Mouse (Mus musculus) hindbrain, embryonic 10.5 days (tissue): ENCODE measurements at regions not wholly inside any gene's neighbourhood (a gene's known extent, or its start where the extent isn't known, plus 50 kb on each side); places are given as distances from the start of the nearest gene placed in this dataset.
"Not testable (repeated sequence)": the region's sequence is repeated elsewhere in the genome, so short reads cannot be mapped to it uniquely, and the experiment has no call there.

Experiments used
- DNase-seq: peaks from one replicate; pipeline ENCODE4 v3.0.0-alpha.2; 2017; ENCODE audit warnings: low spot score
- H3K27ac ChIP-seq: fragments of 300-500 bp; sonication (generic); 2 replicates; pipeline ENCODE4 v1.5.1; 2016; ENCODE audit warnings: mild to moderate bottlenecking, moderate library complexity
- H3K27me3 ChIP-seq: fragments of 300-500 bp; sonication (generic); 2 replicates; pipeline ENCODE4 v1.6.1; 2016; ENCODE audit warnings: mild to moderate bottlenecking; ENCODE audit not compliant: poor library complexity, insufficient read depth, severe bottlenecking
- H3K36me3 ChIP-seq: fragments of 300-500 bp; sonication (generic); 2 replicates; pipeline ENCODE4 v1.6.1; 2016; ENCODE audit warnings: mild to moderate bottlenecking, moderate library complexity
- H3K4me1 ChIP-seq: fragments of 300-500 bp; sonication (generic); replicated peaks from 2 replicates; pipeline ENCODE4 v1.6.1; 2016; ENCODE audit warnings: mild to moderate bottlenecking
- H3K4me3 ChIP-seq: fragments of 300-500 bp; sonication (generic); 2 replicates; pipeline ENCODE4 v1.5.1; 2016; ENCODE audit warnings: mild to moderate bottlenecking, moderate library complexity
- H3K9me3 ChIP-seq: fragments of 300-500 bp; sonication (generic); 2 replicates; pipeline ENCODE4 v1.6.1; 2016; ENCODE audit warnings: mild to moderate bottlenecking, moderate library complexity
- WGBS: fragments of 180-500 bp; shearing (Covaris S2); methylation state at CpG from one replicate; pipeline ENCODE4 v1.1.7; 2016; 5-methylcytosine and 5-hydroxymethylcytosine counted together

DNA sequence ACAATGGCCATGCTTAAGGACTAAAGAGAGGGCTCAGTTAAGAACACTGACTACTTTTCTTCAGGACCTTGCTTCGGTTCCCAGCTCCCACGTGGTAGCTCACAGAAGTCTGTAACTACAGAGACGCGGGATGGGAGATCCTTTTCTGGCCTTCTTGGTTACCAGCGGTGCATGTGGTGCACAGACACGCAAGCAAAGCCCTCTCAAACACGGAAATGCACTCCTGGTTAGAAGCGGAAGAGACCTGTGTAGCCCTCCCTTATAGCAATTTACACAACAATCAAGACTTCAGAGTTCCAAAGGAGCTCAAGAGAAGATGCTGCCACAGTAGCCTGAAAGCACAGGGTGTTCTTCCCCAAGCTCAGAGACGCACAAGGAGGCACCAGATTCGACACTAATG is 225.6 kb downstream of the Unc5cl start:
- H3K27me3 ChIP-seq = no peaks in the 10 kb centered on the region
- WGBS = 84% methylated on average over 10 of the region's 10 CpGs
- H3K36me3 ChIP-seq = no peaks in the 10 kb centered on the region
- no peak overlapping the region for H3K4me3 ChIP-seq
- H3K27ac ChIP-seq = no peak overlapping the region
- H3K9me3 ChIP-seq = no peaks in the 10 kb centered on the region
- no peaks in the 10 kb centered on the region for H3K4me1 ChIP-seq
- no peak for DNase-seq

DNA sequence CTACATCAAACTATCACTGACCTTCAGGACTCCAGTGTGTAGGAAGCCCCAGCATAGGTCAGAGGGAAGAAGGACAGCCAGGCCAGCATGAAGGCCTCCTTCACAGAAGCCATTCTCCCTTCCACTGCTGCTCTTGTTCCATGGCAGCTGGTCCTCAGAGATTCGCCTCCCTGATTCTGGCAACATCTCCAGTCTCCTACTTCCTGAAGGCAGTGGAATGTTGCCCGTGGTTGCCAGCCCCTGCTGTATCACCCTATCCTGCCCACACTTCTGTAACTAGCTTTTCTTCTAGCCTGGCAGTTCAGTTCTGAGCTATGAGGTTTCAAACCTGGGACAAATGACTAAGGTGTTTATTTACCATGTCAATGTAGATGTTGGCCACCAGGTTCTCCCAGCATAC is 234.2 kb downstream of the Unc5cl start:
- no peak overlapping the region for H3K4me3 ChIP-seq
- no peaks in the 10 kb centered on the region for H3K36me3 ChIP-seq
- H3K27me3 ChIP-seq = no peaks in the 10 kb centered on the region
- no peak for DNase-seq
- no peak overlapping the region for H3K27ac ChIP-seq
- H3K9me3 ChIP-seq = no peaks in the 10 kb centered on the region
- 76% methylated on average over 2 of the region's 2 CpGs for WGBS
- 0 out of 2 replicates have a peak, but pooled peaks cover 2% of the 10 kb centered on the region for H3K4me1 ChIP-seq

DNA sequence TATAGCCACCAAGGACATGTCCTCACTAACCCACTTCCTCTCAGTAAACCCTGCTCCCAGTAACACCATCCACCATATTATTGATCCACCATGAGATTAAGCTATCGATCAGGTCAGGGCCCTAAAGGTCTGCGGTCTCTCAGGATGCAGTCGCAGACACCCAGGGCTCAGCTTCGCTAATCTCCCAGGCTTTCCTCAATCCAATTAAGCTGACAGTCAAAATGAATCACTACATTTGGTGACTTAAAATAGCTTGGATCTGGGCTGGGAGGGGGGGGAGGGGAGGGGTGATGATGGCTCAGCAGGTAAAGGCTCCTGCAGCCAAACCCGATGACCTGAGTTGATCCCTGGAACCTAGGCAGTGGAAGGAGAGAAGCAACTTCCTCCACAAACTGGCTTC is 233.7 kb upstream of the Lrfn2 start:
- Histone ChIP-seq H3K4me1 (no peaks in the 10 kb centered on the region), H3K36me3 (no peaks in the 10 kb centered on the region), H3K27me3 (no peaks in the 10 kb centered on the region), H3K9me3 (peaks cover 11% of the 10 kb centered on the region), H3K27ac (no peak overlapping the region), H3K4me3 (no peak overlapping the region)
- WGBS = 87% methylated on average over 5 of the region's 5 CpGs
- no peak for DNase-seq

DNA sequence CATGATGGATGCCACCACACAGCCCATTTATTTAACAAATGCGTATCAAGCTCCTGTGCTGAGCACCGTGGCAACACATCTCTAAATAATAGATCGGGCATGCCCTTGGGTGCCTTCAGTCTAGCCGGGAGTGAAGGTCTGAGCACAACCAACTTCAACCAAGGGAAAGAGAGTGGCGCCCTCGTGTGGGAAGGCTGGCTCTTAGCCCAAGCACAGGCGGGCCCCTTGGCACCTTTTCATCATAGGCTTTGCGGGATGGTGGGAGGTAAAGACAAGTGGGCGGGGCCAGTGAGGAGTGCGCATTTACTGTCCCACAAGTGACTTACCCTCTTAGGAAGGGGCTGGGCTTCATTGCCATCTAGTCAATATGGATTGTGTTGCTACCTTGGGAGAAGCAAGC is 231.6 kb upstream of the Lrfn2 start:
- H3K9me3 ChIP-seq = peaks cover 11% of the 10 kb centered on the region

DNA sequence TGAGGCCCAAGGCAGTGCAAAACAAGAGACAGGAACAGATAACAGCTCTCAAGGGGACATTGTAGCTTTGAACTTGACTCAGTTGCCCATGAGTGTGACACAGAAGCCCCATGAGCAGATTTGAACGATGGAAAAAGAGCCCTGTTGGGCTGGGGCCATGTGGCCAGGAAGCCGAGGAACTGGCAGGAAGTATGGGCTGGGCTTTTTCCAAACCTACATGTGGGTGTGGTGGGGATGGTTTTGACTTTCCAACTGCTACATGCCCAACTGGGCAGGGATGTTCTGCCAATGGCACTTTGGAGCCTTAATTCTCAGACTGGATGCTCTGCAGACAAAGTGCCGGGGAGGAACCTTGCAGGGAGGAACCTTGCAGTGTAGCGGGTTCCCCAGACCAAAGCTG is 211.7 kb upstream of the Lrfn2 start:
- whole genome bisulfite sequencing = 87% methylated on average over 4 of the region's 4 CpGs
- H3K4me3 ChIP-seq = no peak overlapping the region
- no peaks in the 10 kb centered on the region for H3K4me1 ChIP-seq
- DNase-seq = no peak
- H3K27me3 ChIP-seq = no peaks in the 10 kb centered on the region
- no peak overlapping the region for H3K27ac ChIP-seq
- no peaks in the 10 kb centered on the region for H3K36me3 ChIP-seq
- no peaks in the 10 kb centered on the region for H3K9me3 ChIP-seq

More for the DNA sequence above, 231.6 kb upstream of the Lrfn2 start:
- Histone ChIP-seq H3K27me3 (no peaks in the 10 kb centered on the region), H3K4me1 (no peaks in the 10 kb centered on the region), H3K36me3 (no peaks in the 10 kb centered on the region), H3K4me3 (no peak overlapping the region), H3K27ac (no peak overlapping the region)
- peak; percentile 18 for DNase-seq
- WGBS = 28% methylated on average over 10 of the region's 10 CpGs

DNA sequence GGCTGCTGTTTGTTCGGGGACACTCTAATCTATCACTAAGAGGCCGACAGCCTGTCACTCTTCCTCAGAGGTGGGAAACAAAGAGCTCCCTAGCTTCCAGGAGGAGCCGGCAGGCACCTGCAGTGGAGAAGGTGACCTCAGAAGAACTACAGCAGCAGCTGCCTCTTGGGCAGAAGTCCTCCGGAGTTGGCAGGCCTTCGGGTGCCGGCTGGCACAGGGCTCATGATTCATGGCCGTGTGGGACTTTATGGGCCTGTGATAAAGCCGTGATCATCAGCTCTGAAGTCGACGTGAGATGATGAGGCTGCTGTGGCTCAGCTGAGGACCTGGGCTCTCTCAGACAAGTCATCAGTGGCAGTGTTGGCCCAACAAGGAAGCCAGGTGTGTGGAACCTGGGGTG is 208.9 kb upstream of the Lrfn2 start:
- Histone ChIP-seq H3K9me3 (no peaks in the 10 kb centered on the region), H3K4me3 (no peak overlapping the region), H3K4me1 (no peaks in the 10 kb centered on the region), H3K36me3 (no peaks in the 10 kb centered on the region), H3K27ac (no peak overlapping the region), H3K27me3 (no peaks in the 10 kb centered on the region)
- 87% methylated on average over 10 of the region's 10 CpGs for WGBS
- no peak for DNase-seq

DNA sequence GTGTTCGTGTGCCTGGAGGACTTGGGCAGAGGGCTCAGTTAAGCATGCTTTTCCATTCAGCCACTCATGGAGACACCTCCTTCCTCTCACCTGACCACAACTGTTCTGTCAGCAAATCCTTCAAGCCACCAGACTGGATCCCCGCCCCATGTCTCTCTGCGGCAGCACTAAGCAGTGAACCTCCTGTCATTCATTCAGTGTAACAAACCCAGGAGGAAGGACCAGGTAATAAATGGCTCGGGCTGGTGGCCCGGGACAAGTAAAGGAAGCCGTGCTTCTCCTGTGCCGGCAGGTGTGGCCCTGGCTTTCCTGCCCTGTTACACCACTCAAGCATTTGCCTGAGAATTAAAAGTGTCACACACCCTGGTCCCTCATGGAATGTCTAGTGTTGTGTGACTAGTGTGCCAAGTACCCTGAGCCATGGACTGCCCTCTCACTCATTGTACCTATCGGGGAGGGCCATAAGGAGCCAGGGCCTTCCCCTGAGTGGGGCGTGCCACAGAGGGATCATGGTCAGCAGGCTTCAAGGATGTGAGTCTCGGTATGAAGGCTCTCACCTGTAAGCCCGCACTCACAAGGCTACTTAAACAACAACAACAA is 207.6 kb upstream of the Lrfn2 start:
- H3K9me3 ChIP-seq = no peaks in the 10 kb centered on the region
- WGBS = 88% methylated on average over 11 of the region's 11 CpGs
- DNase-seq = no peak
- H3K4me3 ChIP-seq = no peak overlapping the region
- H3K36me3 ChIP-seq = no peaks in the 10 kb centered on the region
- no peak overlapping the region for H3K27ac ChIP-seq
- no peaks in the 10 kb centered on the region for H3K4me1 ChIP-seq
- H3K27me3 ChIP-seq = no peaks in the 10 kb centered on the region

DNA sequence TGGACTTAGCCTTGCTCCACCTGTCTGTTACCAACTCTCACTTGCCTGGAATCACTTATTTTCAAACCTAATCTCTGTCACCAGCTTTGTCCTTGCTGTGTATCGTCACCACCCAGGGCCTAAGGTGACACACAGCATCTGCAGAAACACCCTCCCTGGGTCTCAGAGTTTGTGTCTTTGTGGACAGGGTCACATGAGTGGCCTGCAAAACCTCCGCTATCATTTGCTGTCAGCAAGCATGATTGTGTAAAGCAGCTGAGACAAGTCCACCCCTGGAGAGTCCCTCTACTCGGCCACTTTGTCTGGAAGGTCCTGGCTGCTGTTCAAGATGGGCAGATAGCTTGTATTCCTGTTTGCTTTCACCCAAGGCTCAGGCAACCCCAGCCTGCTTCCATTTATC is 205.7 kb upstream of the Lrfn2 start:
- 74% methylated on average over 3 of the region's 3 CpGs for WGBS
- no peaks in the 10 kb centered on the region for H3K36me3 ChIP-seq
- H3K27ac ChIP-seq = no peak overlapping the region
- H3K4me3 ChIP-seq = no peak overlapping the region
- no peaks in the 10 kb centered on the region for H3K4me1 ChIP-seq
- no peak for DNase-seq
- no peaks in the 10 kb centered on the region for H3K27me3 ChIP-seq
- no peaks in the 10 kb centered on the region for H3K9me3 ChIP-seq

DNA sequence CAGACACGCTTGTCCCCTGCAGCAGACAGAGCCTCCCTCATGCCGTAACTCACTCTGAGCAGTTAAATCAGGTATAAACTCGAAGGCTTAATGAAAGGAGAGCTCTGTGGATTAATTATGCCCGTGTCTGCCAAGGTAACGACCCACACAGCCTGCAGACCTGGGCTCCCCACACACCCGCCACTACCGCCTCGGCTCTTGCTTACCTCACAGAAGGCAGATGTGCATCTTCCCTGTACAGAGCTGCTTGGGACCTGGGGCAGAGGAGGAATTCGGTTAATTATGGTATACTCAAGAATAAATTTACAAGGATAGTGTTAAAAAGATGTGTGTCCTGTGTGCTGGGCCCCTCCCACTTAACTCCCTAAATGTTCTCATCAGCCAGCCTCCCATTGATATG is 198.4 kb upstream of the Lrfn2 start:
- Histone ChIP-seq H3K4me3 (no peak overlapping the region), H3K36me3 (no peaks in the 10 kb centered on the region), H3K4me1 (peaks cover 1% of the 10 kb centered on the region; the same call in 1 of the 2 replicates), H3K9me3 (no peaks in the 10 kb centered on the region), H3K27ac (no peak overlapping the region), H3K27me3 (no peaks in the 10 kb centered on the region)
- no peak for DNase-seq
- 88% methylated on average over 9 of the region's 9 CpGs for WGBS

DNA sequence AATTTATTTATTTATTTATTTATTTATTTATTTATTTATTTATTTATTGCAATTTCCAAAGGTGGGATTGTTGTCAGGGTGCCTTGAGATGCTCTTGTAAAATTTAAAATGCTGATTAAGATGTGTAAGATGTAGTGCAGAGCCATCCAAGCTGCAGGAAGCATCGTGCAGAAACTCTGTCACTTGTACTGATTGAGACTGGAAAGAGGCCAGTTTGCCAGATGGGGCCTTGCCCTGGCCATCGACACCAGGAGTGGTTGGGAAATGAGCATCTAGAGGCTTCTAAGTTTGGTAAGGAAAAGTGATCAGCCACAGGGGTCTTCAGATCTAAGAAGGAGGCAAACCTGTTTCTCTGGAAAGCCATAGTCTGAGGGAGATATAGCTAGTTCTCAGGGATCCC is 195.0 kb upstream of the Lrfn2 start:
- H3K9me3 ChIP-seq, H3K4me3 ChIP-seq, DNase-seq, H3K36me3 ChIP-seq, H3K27me3 ChIP-seq, H3K4me1 ChIP-seq, H3K27ac ChIP-seq: not testable (repeated sequence)
- 87% methylated on average over 2 of the region's 2 CpGs for WGBS

DNA sequence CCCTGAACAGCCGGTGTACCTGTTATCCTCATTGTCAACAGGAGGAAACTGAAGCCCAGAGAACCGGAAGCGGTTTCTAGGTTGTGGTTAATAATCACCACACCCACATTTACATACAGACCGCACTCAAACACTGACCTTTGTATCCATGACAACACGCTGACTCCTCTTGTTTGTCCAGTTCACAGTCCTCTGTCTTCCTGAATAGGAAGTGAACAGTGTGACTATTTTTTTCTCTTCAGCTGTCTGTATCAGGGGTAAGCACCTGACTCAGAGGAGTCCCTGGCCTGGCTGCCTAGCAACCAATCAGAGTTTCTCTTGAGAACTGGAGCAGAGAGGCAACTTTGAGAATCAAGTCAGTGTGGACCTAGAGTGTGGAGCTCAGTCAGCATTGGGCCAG is 193.5 kb upstream of the Lrfn2 start:
- Histone ChIP-seq H3K4me3 (no peak overlapping the region), H3K4me1 (peaks cover 6% of the 10 kb centered on the region; the same call in 1 of the 2 replicates), H3K27ac (no peak overlapping the region), H3K9me3 (peaks cover 5% of the 10 kb centered on the region; the same call in 1 of the 2 replicates), H3K36me3 (no peaks in the 10 kb centered on the region), H3K27me3 (no peaks in the 10 kb centered on the region)
- WGBS = 78% methylated on average over 5 of the region's 5 CpGs
- DNase-seq = no peak

DNA sequence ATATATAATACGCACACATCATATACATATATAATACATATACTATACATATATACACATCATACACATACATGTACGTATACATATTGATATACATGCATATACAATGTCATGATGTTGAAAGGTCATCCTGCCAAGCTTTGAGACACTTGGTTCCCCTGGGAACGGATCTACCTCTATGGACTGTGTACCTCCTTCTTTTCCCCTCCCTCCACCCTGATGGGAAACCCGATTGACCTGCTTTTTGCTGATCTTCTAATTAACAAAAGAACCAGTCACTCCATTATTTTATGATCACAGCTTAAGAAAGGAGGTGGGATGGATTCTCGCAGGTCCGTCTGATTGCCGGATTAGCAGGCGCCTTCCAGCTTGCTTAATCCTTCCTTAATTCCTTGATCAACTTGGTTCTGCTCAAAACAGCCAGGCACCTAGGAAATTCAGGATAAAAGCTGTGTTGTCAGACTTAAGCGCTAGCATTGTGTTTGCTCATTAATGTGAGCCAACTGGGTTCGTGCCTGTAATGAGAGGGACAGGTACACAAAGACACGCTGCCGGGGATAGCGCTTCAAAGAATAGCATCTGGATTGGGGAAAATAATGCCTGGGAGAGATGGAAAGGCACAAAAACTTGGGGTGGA is 189.3 kb upstream of the Lrfn2 start:
- 80% methylated on average over 13 of the region's 13 CpGs for WGBS
- Histone ChIP-seq H3K4me1 (peaks cover 6% of the 10 kb centered on the region; the same call in 1 of the 2 replicates), H3K4me3 (no peak overlapping the region), H3K27me3 (no peaks in the 10 kb centered on the region), H3K9me3 (peaks cover 5% of the 10 kb centered on the region; the same call in 1 of the 2 replicates), H3K36me3 (no peaks in the 10 kb centered on the region), H3K27ac (no peak overlapping the region)
- no peak for DNase-seq

DNA sequence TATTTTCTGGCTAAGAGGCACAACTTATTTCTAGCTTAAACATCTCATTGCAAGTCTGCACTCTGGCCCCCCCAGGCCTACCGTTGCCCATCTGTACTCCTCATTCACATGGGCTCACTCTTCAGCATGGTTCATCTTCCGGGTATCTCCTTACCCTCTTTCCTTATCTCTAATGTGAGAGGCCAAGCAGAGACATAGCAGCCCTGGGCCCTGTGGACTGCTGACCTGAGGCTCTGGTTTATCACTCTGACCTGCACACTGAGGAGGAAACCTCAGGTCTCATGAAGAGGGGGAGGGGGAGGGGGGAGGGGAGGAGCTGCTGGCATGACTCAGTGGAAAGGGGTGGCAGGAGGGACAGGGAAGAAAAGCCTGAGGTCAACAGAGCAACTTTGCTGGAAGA is 162.1 kb upstream of the Lrfn2 start:
- Histone ChIP-seq H3K4me3 (no peak overlapping the region), H3K27me3 (peaks cover 27% of the 10 kb centered on the region), H3K4me1 (peaks cover 46% of the 10 kb centered on the region), H3K9me3 (no peaks in the 10 kb centered on the region), H3K27ac (no peak overlapping the region), H3K36me3 (no peaks in the 10 kb centered on the region)
- no peak for DNase-seq
- WGBS = 93% methylated on average over 2 of the region's 2 CpGs
